Mouse (Mus musculus): ENCODE measurements around the gene Cln6.

DNA sequence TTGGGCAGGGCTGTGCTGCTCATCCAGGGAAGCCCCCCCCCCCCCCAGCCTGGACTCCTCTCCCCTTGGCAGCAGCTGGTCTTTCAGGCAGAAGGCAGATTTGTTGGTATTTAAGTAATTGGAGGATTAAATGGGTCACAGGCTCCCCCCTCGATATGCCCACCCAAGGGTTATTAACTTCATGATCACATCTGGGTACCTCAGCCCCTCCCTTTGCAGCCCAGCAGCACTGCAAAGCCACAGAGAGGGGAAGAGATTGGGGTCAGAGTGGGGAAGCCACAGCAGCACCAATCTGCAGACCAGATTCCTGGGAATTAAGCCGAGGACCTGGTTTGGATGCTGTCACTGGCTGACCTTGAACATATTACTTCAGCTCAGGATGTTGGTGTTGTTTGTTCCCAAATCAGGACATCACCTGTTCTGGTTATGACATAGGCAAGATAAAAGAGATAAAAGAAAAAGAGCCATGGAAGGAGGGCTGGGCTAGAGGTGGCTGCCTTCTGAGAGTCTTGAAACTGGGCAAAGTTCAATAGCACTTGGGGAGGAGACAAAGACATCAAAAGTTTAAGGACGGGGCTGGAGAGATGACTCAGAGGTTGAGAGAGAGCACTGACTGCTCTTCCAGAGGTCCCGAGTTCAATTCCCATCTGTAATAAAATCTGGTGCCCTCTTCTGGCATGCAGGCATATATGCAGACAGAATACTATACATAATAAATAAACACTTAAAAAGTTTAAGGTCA, 2.7 kb upstream of the Cln6 start:
- TF ChIP-seq CTCF (IDR thresholded peaks at IDR 0.05; ENCODE audit: control insufficient read depth, insufficient read depth, insufficient read length) (no peak), MYOD1 (IDR thresholded peaks at IDR 0.05; ENCODE audit: control insufficient read depth, insufficient read length, low read depth) (no peak), USF1 (IDR thresholded peaks at IDR 0.05; ENCODE audit: low read depth) (no peak), CEBPB (IDR thresholded peaks at IDR 0.05; ENCODE audit: low read depth) (no peak), MAX (IDR thresholded peaks at IDR 0.05) (no peak), FOSL1 (IDR thresholded peaks at IDR 0.05; ENCODE audit: insufficient read depth, low read length, poor library complexity, severe bottlenecking) (no peak), MYOG (IDR thresholded peaks at IDR 0.05; ENCODE audit: control insufficient read depth, extremely low read depth, insufficient read length) (no peak)
